Mouse (Mus musculus) midbrain, embryonic 13.5 days (tissue): Measurements from ENCODE around the gene Mrpl24. TPM values are rescaled to one million over a fixed set of nuclear protein-coding genes. Genes with fewer than 3 reads are reported as not detected.

ENCODE experiments used
- ATAC-seq: fragments of 200-750 bp; cut with Nextera tagmentation; 2 replicates; pipeline ENCODE4 v1.8.0; 2017; ENCODE audit warnings: mild to moderate bottlenecking, moderate TSS enrichment, moderate library complexity
- H3K27ac ChIP-seq: fragments of 300-500 bp; sonication (generic); 2 replicates; pipeline ENCODE4 v1.5.1; 2015; ENCODE audit warnings: inconsistent platforms, mild to moderate bottlenecking, moderate library complexity
- H3K27me3 ChIP-seq: fragments of 300-500 bp; sonication (generic); 2 replicates; pipeline ENCODE4 v1.6.1; 2015; ENCODE audit warnings: mild to moderate bottlenecking, inconsistent platforms
- H3K36me3 ChIP-seq: fragments of 300-500 bp; sonication (generic); 2 replicates; pipeline ENCODE4 v1.6.1; 2015; ENCODE audit warnings: mild to moderate bottlenecking, inconsistent platforms
- H3K4me1 ChIP-seq: fragments of 300-500 bp; sonication (generic); replicated peaks from 2 replicates; pipeline ENCODE4 v1.6.1; 2015; ENCODE audit warnings: inconsistent platforms
- H3K4me2 ChIP-seq: fragments of 300-500 bp; sonication (generic); replicated peaks from 2 replicates; pipeline ENCODE4 v1.6.1; 2015; ENCODE audit warnings: moderate library complexity, mild to moderate bottlenecking, inconsistent platforms
- H3K4me3 ChIP-seq: fragments of 300-500 bp; sonication (generic); replicated peaks from 2 replicates; pipeline ENCODE4 v1.5.1; 2015; ENCODE audit warnings: mild to moderate bottlenecking, inconsistent platforms
- H3K9ac ChIP-seq: fragments of 300-500 bp; sonication (generic); replicated peaks from 2 replicates; pipeline ENCODE4 v1.6.1; 2015; ENCODE audit warnings: mild to moderate bottlenecking, inconsistent platforms
- H3K9me3 ChIP-seq: fragments of 300-500 bp; sonication (generic); 2 replicates; pipeline ENCODE4 v1.6.1; 2016; ENCODE audit warnings: mild to moderate bottlenecking, inconsistent platforms
- WGBS: fragments of 180-500 bp; shearing (Covaris S2); methylation state at CpG from one replicate; pipeline ENCODE4 v1.1.7; 2015; 5-methylcytosine and 5-hydroxymethylcytosine counted together
- polyA plus RNA-seq: library from polyadenylated mRNA; unstranded; fragments of >200 nt; fragmentation: Nextera tagmentation; extraction: Ambion mirVana; gene quantifications from 2 replicates; pipeline ENCODE4 v1.2.1, GENCODE M21; 2015

Gene Mrpl24
- polyA plus RNA-seq, 1 experiment from 2014 or later, result 72.1 TPM

DNA sequence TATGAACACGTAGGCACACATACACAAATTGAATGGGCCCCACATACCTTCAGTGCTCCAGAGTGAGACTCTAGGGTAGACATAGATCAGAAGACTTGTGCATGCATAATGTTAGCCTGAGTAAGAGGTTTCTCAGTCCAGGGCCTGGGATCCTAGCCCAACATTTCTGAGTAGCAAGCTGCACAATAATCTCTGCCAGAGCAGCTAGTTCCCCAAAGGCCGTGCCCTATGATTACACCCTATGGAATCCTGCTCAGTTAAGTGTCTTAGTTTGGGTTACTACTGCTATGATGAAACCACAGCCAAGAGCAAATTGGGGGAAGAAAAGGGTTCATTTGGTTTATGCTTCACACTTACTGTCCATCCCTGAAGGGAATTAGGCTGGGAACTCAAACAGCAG, 23.2 kb downstream of the Mrpl24 start:
- Histone ChIP-seq H3K9ac (no peak overlapping the region), H3K4me2 (no peak overlapping the region), H3K9me3 (no peaks in the 10 kb centered on the region), H3K27ac (no peak overlapping the region), H3K4me3 (no peak overlapping the region), H3K4me1 (peaks cover 29% of the 10 kb centered on the region), H3K36me3 (peaks cover 50% of the 10 kb centered on the region), H3K27me3 (no peaks in the 10 kb centered on the region)
- no peak for ATAC-seq
- 91% methylated on average over 2 of the region's 2 CpGs for WGBS

DNA sequence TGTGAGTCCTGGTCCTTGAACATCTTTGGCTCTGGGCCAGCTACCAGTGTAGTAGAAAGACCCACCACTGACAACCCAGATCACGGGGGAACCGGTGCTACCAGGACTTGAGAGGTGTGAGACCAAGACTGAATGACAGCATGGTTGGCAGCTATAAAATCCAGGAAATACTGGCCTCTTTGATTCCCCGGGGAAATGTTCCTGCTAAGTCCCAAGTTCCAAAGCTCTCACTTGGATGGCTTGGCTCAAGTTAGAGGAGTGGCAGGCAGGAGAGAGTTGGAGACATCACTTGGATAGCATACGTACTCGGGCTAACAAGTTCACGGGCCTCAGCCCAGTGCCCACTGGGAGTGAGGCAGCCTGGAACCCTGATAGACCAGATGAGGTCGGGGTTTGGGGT, 24.3 kb downstream of the Mrpl24 start:
- H3K4me1 ChIP-seq, result peaks cover 40% of the 10 kb centered on the region
- 84% methylated on average over 7 of the region's 7 CpGs for WGBS
- peaks cover 40% of the 10 kb centered on the region for H3K36me3 ChIP-seq
- no peak overlapping the region for H3K4me3 ChIP-seq
- H3K27me3 ChIP-seq, result no peaks in the 10 kb centered on the region
- H3K27ac ChIP-seq, result no peak overlapping the region
- H3K4me2 ChIP-seq, result no peak overlapping the region
- no peak for ATAC-seq
- H3K9ac ChIP-seq, result no peak overlapping the region
- H3K9me3 ChIP-seq, result no peaks in the 10 kb centered on the region

DNA sequence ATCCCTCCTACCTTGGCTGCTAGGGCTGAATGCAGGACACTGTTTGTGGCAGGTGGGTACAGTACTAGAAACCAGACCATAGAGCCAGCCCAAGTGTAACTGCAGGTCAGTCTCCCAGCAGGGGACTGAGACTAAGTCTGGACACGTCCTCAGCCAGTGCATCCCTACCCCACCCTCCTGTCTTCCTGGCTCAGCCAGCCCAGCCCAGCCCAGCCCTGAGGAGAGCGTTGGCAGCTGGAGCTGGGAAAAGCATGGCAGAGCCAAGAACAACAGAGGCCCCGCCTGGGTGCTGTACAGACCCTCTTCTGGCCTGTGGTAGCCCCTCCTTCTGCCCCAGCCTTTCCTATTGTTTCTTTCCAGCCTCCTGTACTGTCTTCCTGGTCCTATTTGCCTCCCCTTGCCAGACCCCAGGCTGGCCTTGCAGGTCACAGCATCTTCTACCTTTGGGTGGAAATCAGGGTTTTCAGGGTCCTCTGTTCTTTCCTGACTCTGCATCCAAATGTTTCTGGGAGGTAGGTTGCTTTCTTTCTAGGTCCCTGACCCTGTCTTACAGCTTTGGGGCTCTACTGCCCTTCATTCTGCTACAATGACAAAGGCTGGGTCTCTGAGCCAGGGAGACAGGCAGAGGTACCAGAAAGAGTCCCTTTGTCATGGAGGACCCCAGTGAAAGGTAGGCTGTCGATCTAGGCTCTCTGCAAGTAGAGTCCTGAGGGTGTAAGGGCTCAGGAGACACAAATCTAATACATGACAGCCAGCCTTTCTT, 25.7 kb downstream of the Mrpl24 start:
- ATAC-seq, result peak; percentile 51
- WGBS, result 11% methylated on average over 4 of the region's 4 CpGs
- peak overlapping the region; percentile 33; the same call in 1 of the 2 replicates for H3K9ac ChIP-seq
- H3K27me3 ChIP-seq, result no peaks in the 10 kb centered on the region
- H3K36me3 ChIP-seq, result peaks cover 25% of the 10 kb centered on the region
- H3K4me3 ChIP-seq, result no peak overlapping the region
- no peak overlapping the region for H3K4me2 ChIP-seq
- H3K27ac ChIP-seq, result peak overlapping the region; percentile 69
- peaks cover 55% of the 10 kb centered on the region for H3K4me1 ChIP-seq
- no peaks in the 10 kb centered on the region for H3K9me3 ChIP-seq

DNA sequence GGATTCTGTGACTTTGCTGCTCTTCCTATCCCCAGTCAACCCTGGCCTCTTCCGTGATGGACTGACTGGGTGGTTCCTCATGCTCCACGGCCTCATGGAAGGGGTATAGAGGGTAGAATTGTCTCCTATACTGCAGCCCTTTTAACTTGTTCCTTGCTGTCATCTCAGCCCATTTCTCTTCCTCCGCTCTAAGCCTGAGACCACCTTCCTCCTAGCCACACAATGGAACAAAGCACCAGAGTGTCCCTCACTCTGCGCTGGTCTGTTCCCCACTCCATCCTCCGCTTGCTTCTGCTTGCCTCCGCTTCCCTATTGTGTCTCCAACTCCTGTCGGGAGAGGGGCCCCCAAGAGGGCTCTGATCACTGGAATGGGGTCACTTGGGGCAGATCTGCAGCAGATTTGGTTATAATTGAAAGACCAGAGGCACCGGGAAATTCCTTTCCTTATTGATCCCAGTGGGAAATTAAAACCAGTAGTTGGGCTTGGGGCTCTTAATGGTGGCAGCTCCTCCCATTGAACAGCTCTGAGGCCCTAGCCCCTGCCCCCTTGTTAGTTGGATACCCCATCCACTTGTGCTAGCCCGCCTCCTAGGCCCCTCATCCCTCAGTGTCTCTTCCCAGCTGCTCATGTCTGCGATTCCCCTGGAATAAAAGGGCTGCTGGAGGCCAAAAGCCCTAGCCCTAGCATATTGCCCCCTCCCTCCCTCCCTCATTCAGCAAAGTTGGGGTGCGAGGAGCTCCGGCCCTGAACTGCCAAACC, 26.7 kb downstream of the Mrpl24 start:
- Histone ChIP-seq H3K4me1 (peaks cover 62% of the 10 kb centered on the region), H3K4me3 (no peak overlapping the region), H3K4me2 (no peak overlapping the region; the same call in 1 of the 2 replicates), H3K9ac (peak overlapping the region; percentile 45; the same call in 1 of the 2 replicates), H3K36me3 (peaks cover 18% of the 10 kb centered on the region), H3K27me3 (no peaks in the 10 kb centered on the region), H3K27ac (peak overlapping the region; percentile 69), H3K9me3 (no peaks in the 10 kb centered on the region)
- peak; percentile 52 for ATAC-seq
- 7% methylated on average over 12 of the region's 12 CpGs for WGBS

DNA sequence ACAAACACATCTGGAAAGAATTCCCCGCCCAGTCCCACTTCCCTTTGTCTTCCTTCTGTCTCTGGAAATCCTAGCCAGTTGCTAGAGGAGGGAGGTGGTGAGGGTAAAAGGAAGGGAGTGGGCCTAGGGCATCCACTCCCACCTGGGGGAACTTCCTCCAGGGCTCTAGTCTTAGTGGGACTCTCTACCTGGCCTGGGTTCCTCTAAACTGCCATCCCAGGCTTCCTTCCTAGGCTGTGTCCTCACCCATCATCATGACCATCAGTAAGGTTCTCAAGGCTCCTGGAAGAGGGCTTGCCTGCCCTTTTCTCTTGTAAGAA, 27.2 kb downstream of the Mrpl24 start:
- Histone ChIP-seq H3K9ac (no peak overlapping the region), H3K4me2 (no peak overlapping the region), H3K4me1 (peaks cover 68% of the 10 kb centered on the region), H3K4me3 (no peak overlapping the region), H3K27me3 (no peaks in the 10 kb centered on the region), H3K9me3 (no peaks in the 10 kb centered on the region), H3K27ac (peak overlapping the region; percentile 69), H3K36me3 (peaks cover 12% of the 10 kb centered on the region)
- 15% methylated on average over 1 of the region's 1 CpGs for WGBS
- ATAC-seq, result peak; percentile 1; the same call in 1 of the 2 replicates

DNA sequence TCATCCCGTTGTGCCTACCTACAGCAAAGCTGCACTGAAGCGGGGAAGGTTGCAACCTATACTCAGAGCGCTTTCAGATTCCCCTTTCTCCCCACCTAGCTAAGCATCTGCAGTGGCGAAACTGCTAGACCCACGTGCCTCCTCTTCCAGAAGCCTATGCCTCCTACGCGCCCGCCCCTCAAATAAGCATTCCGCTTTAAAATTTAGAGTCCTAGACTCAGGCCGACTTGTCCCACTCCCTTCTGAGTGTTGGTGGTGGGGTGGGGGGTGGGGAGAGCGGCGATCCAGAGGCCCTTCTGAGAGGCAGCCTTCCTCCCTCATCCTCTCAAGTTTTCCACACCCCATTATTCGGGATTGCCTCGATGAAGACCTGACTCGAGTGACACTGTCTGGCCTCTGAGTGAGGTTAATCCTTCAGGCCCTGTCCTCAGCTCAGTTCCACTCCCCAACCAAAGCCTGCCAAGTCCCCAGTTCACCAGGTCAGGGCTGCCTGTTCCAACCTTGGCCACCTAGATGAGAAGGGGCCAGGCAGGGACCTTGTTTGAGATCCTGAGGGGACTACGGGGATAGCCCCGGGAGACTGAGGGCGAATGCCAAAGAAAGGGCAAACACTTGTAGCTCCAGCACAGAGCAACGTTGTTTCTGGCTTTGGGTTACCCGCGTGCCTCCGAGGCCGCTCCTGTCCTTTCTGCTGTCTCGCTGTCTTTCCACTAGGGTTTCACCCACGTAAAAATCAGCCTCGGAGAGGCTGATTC, 27.9 kb downstream of the Mrpl24 start:
- H3K4me2 ChIP-seq, result peak overlapping the region; percentile 62
- H3K27me3 ChIP-seq, result no peaks in the 10 kb centered on the region
- H3K36me3 ChIP-seq, result peaks cover 5% of the 10 kb centered on the region
- no peaks in the 10 kb centered on the region for H3K9me3 ChIP-seq
- WGBS, result 4% methylated on average over 26 of the region's 26 CpGs
- peak overlapping the region; percentile 69 for H3K27ac ChIP-seq
- H3K4me1 ChIP-seq, result peaks cover 75% of the 10 kb centered on the region
- ATAC-seq, result no peak
- H3K9ac ChIP-seq, result peak overlapping the region; percentile 64
- peak overlapping the region; percentile 29 for H3K4me3 ChIP-seq

DNA sequence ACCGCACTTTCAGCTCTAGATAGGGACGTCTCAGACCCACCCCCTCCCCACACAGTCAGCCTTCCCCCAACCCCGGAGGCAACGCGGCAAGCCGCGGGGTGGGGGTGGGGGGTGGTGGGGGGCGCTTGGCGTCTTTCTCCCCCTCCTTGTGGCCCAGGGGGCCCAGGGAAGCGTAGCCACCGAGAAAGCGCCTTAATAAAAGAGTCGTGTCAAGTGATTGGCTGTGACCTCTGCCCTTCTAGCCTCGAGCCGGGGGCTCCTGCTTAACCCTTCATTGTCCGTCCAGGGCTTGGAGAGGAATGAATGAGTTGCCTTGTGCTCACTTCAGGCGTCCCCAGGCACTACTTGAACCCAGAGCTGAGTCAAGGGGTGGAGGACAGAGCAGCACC, 28.5 kb downstream of the Mrpl24 start:
- Histone ChIP-seq H3K27ac (0 out of 2 replicates have a peak overlapping the region, but pooled peaks have one; percentile 69), H3K4me1 (peaks cover 81% of the 10 kb centered on the region), H3K9ac (peak overlapping the region; percentile 64), H3K4me2 (peak overlapping the region; percentile 62), H3K27me3 (no peaks in the 10 kb centered on the region), H3K36me3 (no peaks in the 10 kb centered on the region), H3K4me3 (peak overlapping the region; percentile 29), H3K9me3 (no peaks in the 10 kb centered on the region)
- ATAC-seq, result no peak
- whole genome bisulfite sequencing, result under 1% methylated on average over 17 of the region's 17 CpGs

DNA sequence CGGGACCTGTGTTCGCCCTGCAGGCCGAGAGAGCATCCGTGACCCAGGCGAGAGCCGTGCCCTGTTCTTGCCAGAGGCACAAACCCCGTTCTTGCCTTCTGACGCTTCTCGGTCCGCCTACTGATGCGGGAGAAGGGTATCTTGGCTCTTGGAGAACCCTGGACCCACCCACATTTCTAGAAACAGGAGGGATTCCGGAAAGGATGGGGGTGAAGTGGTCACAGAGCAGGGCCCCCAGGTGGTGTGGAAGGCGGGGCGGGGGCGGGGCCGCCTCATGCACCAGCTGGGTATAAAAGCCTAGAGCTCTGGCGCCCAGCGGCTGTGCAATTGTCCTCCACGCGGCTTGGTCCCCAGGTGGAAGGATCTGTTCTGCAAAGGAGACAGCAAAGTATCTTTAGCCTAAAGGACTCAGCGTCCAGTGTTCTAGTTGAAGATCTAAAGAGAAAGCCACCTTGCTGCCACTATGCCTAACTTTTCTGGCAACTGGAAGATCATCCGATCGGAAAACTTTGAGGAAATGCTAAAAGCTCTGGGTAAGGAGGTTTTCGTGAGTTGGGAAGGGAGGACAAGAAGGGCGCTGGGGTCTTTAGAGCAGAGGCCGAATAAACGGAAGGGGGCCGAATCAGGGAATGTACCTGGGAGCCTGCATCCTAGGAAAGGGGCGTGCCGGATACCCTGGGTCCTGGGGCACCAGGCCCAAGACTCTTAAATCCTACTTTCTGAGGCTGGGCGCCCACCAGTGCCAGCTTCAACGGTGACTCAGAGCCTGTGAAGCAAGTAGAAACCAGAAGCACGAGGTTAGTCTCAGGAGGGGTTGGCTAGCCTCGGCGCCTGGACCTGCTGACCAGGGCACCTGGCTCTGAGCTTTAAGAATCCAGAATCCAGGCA, 29.3 kb downstream of the Mrpl24 start, which contains the start of gene Crabp2:
Gene Crabp2 (plus strand): TSS at position 289 of the 888 bp plus-strand sequence.
- Histone ChIP-seq H3K9ac (peak within 1 kb of the TSS; percentile 64), H3K9me3 (no peaks in the 10 kb centered on the region), H3K4me1 (peaks cover 87% of the 10 kb centered on the region), H3K4me3 (peak within 1 kb of the TSS; percentile 29), H3K4me2 (peak within 1 kb of the TSS; percentile 62), H3K36me3 (no peaks in the 10 kb centered on the region), H3K27ac (peak within 1 kb of the TSS; percentile 69), H3K27me3 (no peaks in the 10 kb centered on the region)
- 1% methylated on average over 35 of the region's 35 CpGs for WGBS
- ATAC-seq, result 0 out of 2 replicates have a peak, but pooled peaks have one; percentile 5

DNA sequence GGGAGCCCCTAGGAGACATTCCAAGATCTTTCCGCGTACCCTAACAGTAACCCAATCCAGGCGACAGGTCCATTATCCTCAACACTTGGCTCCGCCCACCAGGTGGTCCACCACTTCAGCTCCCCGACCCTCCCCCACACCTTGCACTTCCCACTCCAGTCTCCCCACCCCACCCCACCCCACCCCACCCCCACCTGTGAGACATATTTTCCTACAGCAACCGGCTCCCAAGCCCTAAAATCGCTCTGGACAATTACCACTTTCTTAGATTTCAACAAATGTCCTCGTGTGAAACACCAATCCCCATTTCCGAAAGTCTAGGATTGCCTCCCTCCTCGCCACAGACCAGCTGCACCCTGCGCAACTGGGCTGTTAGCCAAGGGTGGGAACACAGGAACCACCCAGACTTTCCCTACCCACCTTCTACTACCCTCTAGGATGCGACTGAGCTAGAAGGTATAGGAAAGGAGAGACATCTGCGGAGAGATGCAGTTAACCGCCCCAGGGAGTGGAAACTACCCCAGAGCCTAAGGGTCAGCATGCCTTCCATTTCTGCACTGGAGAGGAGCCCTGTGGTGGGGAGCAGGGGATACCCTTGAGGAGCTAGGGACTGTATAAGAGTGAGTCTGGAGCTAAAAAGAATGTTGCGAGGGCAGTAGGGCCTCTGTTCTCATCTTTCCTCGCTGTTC, 30.1 kb downstream of the Mrpl24 start:
- Histone ChIP-seq H3K9me3 (no peaks in the 10 kb centered on the region), H3K4me2 (peak overlapping the region; percentile 62), H3K4me1 (peaks cover 87% of the 10 kb centered on the region), H3K4me3 (peak overlapping the region; percentile 29), H3K9ac (peak overlapping the region; percentile 64), H3K36me3 (no peaks in the 10 kb centered on the region), H3K27me3 (no peaks in the 10 kb centered on the region), H3K27ac (peak overlapping the region; percentile 59)
- 6% methylated on average over 16 of the region's 16 CpGs for WGBS
- no peak for ATAC-seq

DNA sequence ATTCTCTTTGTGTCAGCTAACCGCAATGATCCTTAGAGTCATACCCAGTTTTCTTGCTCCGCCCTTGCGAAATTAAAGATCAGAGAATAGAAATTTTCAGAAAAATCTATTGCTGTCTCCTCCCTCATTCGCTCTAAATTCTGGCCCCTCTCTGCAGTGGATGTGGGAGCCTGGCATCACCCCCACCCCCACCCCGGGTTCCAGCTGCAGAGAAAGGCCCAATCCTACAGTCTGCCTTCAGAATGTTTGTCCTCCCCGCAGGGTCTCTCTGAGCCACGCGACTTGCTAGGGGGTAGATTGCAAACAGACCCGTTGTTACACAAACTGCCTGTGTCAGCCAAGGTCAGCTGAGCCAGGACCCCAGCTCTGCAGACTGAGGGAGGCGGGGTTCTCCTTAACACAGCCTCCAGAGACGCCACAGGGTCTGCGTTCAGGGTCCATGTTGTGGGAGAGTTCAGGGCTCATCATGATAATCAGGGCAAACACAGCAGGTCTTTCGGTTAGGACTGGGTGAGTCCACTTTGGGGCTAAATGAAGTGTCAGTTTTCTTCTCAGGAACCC, 30.7 kb downstream of the Mrpl24 start:
- 5% methylated on average over 13 of the region's 13 CpGs for WGBS
- Histone ChIP-seq H3K4me3 (peak overlapping the region; percentile 29), H3K9ac (peak overlapping the region; percentile 52; the same call in 1 of the 2 replicates), H3K9me3 (no peaks in the 10 kb centered on the region), H3K27me3 (no peaks in the 10 kb centered on the region), H3K4me1 (peaks cover 82% of the 10 kb centered on the region), H3K27ac (peak overlapping the region; percentile 59), H3K4me2 (peak overlapping the region; percentile 62), H3K36me3 (no peaks in the 10 kb centered on the region)
- ATAC-seq, result no peak
